Mouse (Mus musculus) heart, postnatal 0 days (tissue): ENCODE results near the gene Msl1. TPM values are rescaled to one million over a fixed set of nuclear protein-coding genes. Genes with fewer than 3 reads are reported as not detected.

ENCODE experiments used
- ATAC-seq: fragments of 200-750 bp; cut with Nextera tagmentation; 2 replicates; pipeline ENCODE4 v1.8.0; 2017; ENCODE audit warnings: low read depth, moderate number of reproducible peaks, moderate library complexity; ENCODE audit not compliant: insufficient read depth
- DNase-seq: peaks from one replicate; pipeline ENCODE4 v3.0.0-alpha.2; 2016; ENCODE audit warnings: low spot score
- H3K27ac ChIP-seq: fragments of 300-500 bp; sonication (generic); 2 replicates; pipeline ENCODE4 v1.5.1; 2014; ENCODE audit warnings: low read depth, mild to moderate bottlenecking
- H3K27me3 ChIP-seq: fragments of 300-500 bp; sonication (generic); 2 replicates; pipeline ENCODE4 v1.6.1; 2014; ENCODE audit warnings: low read length, mixed read lengths; ENCODE audit not compliant: control insufficient read depth, insufficient read depth
- H3K36me3 ChIP-seq: fragments of 300-500 bp; sonication (generic); replicated peaks from 2 replicates; pipeline ENCODE4 v1.6.1; 2014; ENCODE audit warnings: low read length, mixed read lengths; ENCODE audit not compliant: control insufficient read depth, insufficient read depth
- H3K4me1 ChIP-seq: fragments of 300-500 bp; sonication (generic); 2 replicates; pipeline ENCODE4 v1.6.1; 2014; ENCODE audit warnings: antibody characterized with exemption; ENCODE audit not compliant: control insufficient read depth, insufficient read depth
- H3K4me2 ChIP-seq: fragments of 300-500 bp; sonication (generic); 2 replicates; pipeline ENCODE4 v1.6.1; 2014; ENCODE audit warnings: low read depth, mild to moderate bottlenecking, low read length, moderate library complexity
- H3K4me3 ChIP-seq: fragments of 300-500 bp; sonication (generic); 2 replicates; pipeline ENCODE4 v1.5.1; 2014; ENCODE audit warnings: low read depth, low read length
- H3K9ac ChIP-seq: fragments of 300-500 bp; sonication (generic); replicated peaks from 2 replicates; pipeline ENCODE4 v1.6.1; 2014; ENCODE audit warnings: low read depth, low read length, mixed read lengths
- H3K9me3 ChIP-seq: fragments of 300-500 bp; sonication (generic); replicated peaks from 2 replicates; pipeline ENCODE4 v1.6.1; 2016; ENCODE audit warnings: low read length; ENCODE audit not compliant: control insufficient read depth
- CTCF ChIP-seq: IDR thresholded peaks from 2 replicates; pipeline ENCODE4 v1.5.1; 2016; ENCODE audit warnings: antibody characterized with exemption, control low read depth, low read depth
- EP300 ChIP-seq: IDR thresholded peaks from 2 replicates; pipeline ENCODE4 v1.6.1; 2016; ENCODE audit warnings: antibody characterized with exemption, low read depth
- WGBS: fragments of 180-500 bp; shearing (Covaris S2); extraction: QIAGEN DNeasy Blood & Tissue Kit; methylation state at CpG from one replicate; pipeline ENCODE4 v1.1.7; 2014; 5-methylcytosine and 5-hydroxymethylcytosine counted together
- polyA plus RNA-seq: library from polyadenylated mRNA; unstranded; fragments of >200 nt; fragmentation: Nextera tagmentation; extraction: Ambion mirVana; gene quantifications from 2 replicates; pipeline ENCODE4 v1.2.1, GENCODE M21; 2015
- total RNA-seq: library from RNA; depleted of rRNA; stranded (reverse); fragments of >200 nt; gene quantifications from 2 replicates; pipeline ENCODE4 v1.2.3, GENCODE M21; 2014; ENCODE audit warnings: low replicate concordance

The Msl1 gene
- total and polyA plus RNA-seq, 2 experiments from 2014 or later, result 12.6 to 54.6 TPM

- DNase-seq, result peak; percentile 72
- Histone ChIP-seq H3K4me2 (peak overlapping the region; percentile 82), H3K27me3 (no peaks in the 10 kb centered on the region), H3K4me1 (peaks cover 61% of the 10 kb centered on the region), H3K36me3 (peaks cover 42% of the 10 kb centered on the region), H3K27ac (peak overlapping the region; percentile 98), H3K9ac (peak overlapping the region; percentile 37), H3K9me3 (no peaks in the 10 kb centered on the region), H3K4me3 (peak overlapping the region; percentile 6)
- WGBS, result 35% methylated on average over 11 of the region's 11 CpGs
- ATAC-seq, result no peak
- TF ChIP-seq EP300, result no peak
- TF ChIP-seq CTCF, result no peak
Observed at GRCm38 (mm10) chr11:98771844-98772525, 23.3 kb upstream of the Msl1 start.

- peak overlapping the region; percentile 98 for H3K27ac ChIP-seq
- H3K4me3 ChIP-seq, result peak overlapping the region; percentile 6
- no peaks in the 10 kb centered on the region for H3K27me3 ChIP-seq
- peaks cover 41% of the 10 kb centered on the region for H3K36me3 ChIP-seq
- peaks cover 61% of the 10 kb centered on the region for H3K4me1 ChIP-seq
- peak overlapping the region; percentile 82 for H3K4me2 ChIP-seq
- H3K9ac ChIP-seq, result peak overlapping the region; percentile 37
- DNase-seq (peak; percentile 94), ATAC-seq (peak; percentile 64)
- WGBS, result 14% methylated on average over 8 of the region's 8 CpGs
- TF ChIP-seq CTCF (no peak), EP300 (peak; percentile 97)
- no peaks in the 10 kb centered on the region for H3K9me3 ChIP-seq
Observed at GRCm38 (mm10) chr11:98772667-98773171, 22.6 kb upstream of the Msl1 start.

GRCm38 (mm10) chr11:98773635-98774295, 21.6 kb upstream of the Msl1 start:
- Histone ChIP-seq H3K36me3 (peaks cover 30% of the 10 kb centered on the region), H3K27me3 (no peaks in the 10 kb centered on the region), H3K9ac (peak overlapping the region; percentile 89), H3K4me3 (peak overlapping the region; percentile 71), H3K4me1 (peaks cover 54% of the 10 kb centered on the region), H3K4me2 (peak overlapping the region; percentile 82), H3K9me3 (no peaks in the 10 kb centered on the region), H3K27ac (peak overlapping the region; percentile 98)
- TF ChIP-seq EP300 (peak; percentile 42; the same call in 1 of the 2 replicates), CTCF (peak; percentile 11; the same call in 1 of the 2 replicates)
- under 1% methylated on average over 36 of the region's 37 CpGs for WGBS
- peak; percentile 69 for ATAC-seq
- DNase-seq, result peak; percentile 99

- under 1% methylated on average over 22 of the region's 22 CpGs for WGBS
- Histone ChIP-seq H3K36me3 (peaks cover 21% of the 10 kb centered on the region), H3K4me3 (peak within 1 kb of the TSS; percentile 71), H3K9ac (peak within 1 kb of the TSS; percentile 89), H3K27ac (peak within 1 kb of the TSS; percentile 98), H3K27me3 (no peaks in the 10 kb centered on the region), H3K4me2 (peak within 1 kb of the TSS; percentile 82), H3K4me1 (peaks cover 48% of the 10 kb centered on the region), H3K9me3 (no peaks in the 10 kb centered on the region)
- no peak for ATAC-seq
- TF ChIP-seq EP300 (no peak; the same call in 1 of the 2 replicates), CTCF (no peak)
- no peak for DNase-seq
Observed at GRCm38 (mm10) chr11:98774582-98775347, 20.6 kb upstream of the Msl1 start, which contains the start of gene Nr1d1. Nr1d1 (minus strand) TSS chr11:98775333.
